Mouse (Mus musculus) adrenal gland, adult 2 months (tissue): ENCODE data around the gene Ranbp17. TPM values are rescaled to one million over a fixed set of nuclear protein-coding genes. Genes with fewer than 3 reads are reported as not detected.
A peak's percentile ranks its signal among the peaks of the same experiment; 100 is the strongest.
"Not testable (repeated sequence)": the region's sequence is repeated elsewhere in the genome, so short reads cannot be mapped to it uniquely, and the experiment has no call there.

Source experiments
- DNase-seq: peaks from one replicate; pipeline ENCODE4 v3.0.0; 2021
- long read RNA-seq: library from polyadenylated mRNA; stranded (forward); transcript quantifications from one replicate; pipeline ENCODE4 v2.0.0, GENCODE M21; 2021
- polyA plus RNA-seq: library from polyadenylated mRNA; depleted of rRNA; stranded (reverse); fragments of >200 nt; gene quantifications from 2 replicates; pipeline ENCODE4 v1.2.3, GENCODE M21; 2012; rRNA removed
- total RNA-seq, 2 experiments: library from RNA; stranded (reverse); gene quantifications; 2 replicates each; pipeline ENCODE4 v1.2.3; 2021

Gene Ranbp17
- total RNA-seq (1 to 10 TPM; 2.7 to 5.3 TPM), polyA plus RNA-seq (0.36 TPM in 2 replicates)
- long read RNA-seq, full-length matches to known transcripts: 1 of 2 reads
- long read RNA-seq, partial matches to known transcripts: 0 of 2 reads
- long read RNA-seq, other reads (novel, unspliced or antisense): 1 of 2 reads

GRCm38 (mm10) chr11:33513376-33513991 lies at the start of gene Ranbp17:
Gene Ranbp17 (minus strand): TSS chr11:33513746.
- peak; percentile 70 for DNase-seq

GRCm38 (mm10) chr11:33554123-33554522 lies 40.6 kb upstream of the Ranbp17 start:
- peak; percentile 14 for DNase-seq

GRCm38 (mm10) chr11:33550861-33551560 lies 37.5 kb upstream of the Ranbp17 start:
- no peak for DNase-seq

- DNase-seq: no peak
Measured at GRCm38 (mm10) chr11:33547386-33547785, 33.8 kb upstream of the Ranbp17 start.

GRCm38 (mm10) chr11:33544945-33545344 lies 31.4 kb upstream of the Ranbp17 start:
- DNase-seq: no peak

- DNase-seq: no peak
Measured at GRCm38 (mm10) chr11:33544121-33544520, 30.6 kb upstream of the Ranbp17 start.

- no peak for DNase-seq
Measured at GRCm38 (mm10) chr11:33537390-33538125, 24.0 kb upstream of the Ranbp17 start.

- DNase-seq: no peak
Measured at GRCm38 (mm10) chr11:33536636-33537035, 23.1 kb upstream of the Ranbp17 start.

GRCm38 (mm10) chr11:33534541-33534940 lies 21.0 kb upstream of the Ranbp17 start:
- DNase-seq: no peak

GRCm38 (mm10) chr11:33533577-33533976 lies 20.0 kb upstream of the Ranbp17 start:
- DNase-seq: no peak

GRCm38 (mm10) chr11:33529576-33529975 lies 16.0 kb upstream of the Ranbp17 start:
- no peak for DNase-seq

- peak; percentile 83 for DNase-seq
Measured at GRCm38 (mm10) chr11:33512854-33513375, 631 bp downstream of the Ranbp17 start.

GRCm38 (mm10) chr11:33509401-33509800 lies 4.1 kb downstream of the Ranbp17 start:
- DNase-seq: no peak

GRCm38 (mm10) chr11:33485746-33486145 lies 27.8 kb downstream of the Ranbp17 start:
- DNase-seq: no peak

GRCm38 (mm10) chr11:33480410-33480809 lies 33.1 kb downstream of the Ranbp17 start:
- DNase-seq: no peak

GRCm38 (mm10) chr11:33479209-33479608 lies 34.3 kb downstream of the Ranbp17 start:
- no peak for DNase-seq

GRCm38 (mm10) chr11:33476634-33477033 lies 36.9 kb downstream of the Ranbp17 start:
- no peak for DNase-seq

- DNase-seq: no peak
Measured at GRCm38 (mm10) chr11:33461172-33461571, 52.4 kb downstream of the Ranbp17 start.

GRCm38 (mm10) chr11:33454069-33454468 lies 59.5 kb downstream of the Ranbp17 start:
- DNase-seq: no peak

GRCm38 (mm10) chr11:33433813-33434212 lies 79.7 kb downstream of the Ranbp17 start:
- no peak for DNase-seq

GRCm38 (mm10) chr11:33428238-33428637 lies 85.3 kb downstream of the Ranbp17 start:
- not testable (repeated sequence) for DNase-seq

- DNase-seq: not testable (repeated sequence)
Measured at GRCm38 (mm10) chr11:33427789-33428188, 85.8 kb downstream of the Ranbp17 start.
